Mouse (Mus musculus): ENCODE measurements at regions not wholly inside any gene's neighbourhood (a gene's known extent, or its start where the extent isn't known, plus 50 kb on each side); places are given as distances from the start of the nearest gene placed in this dataset.

- intact Hi-C loops (cut with DNase I) = no loop called here
- peak in 1 of 2 experiments; percentile 35 for DNase-seq (ENCODE audit: low spot score in 2 of 2)
Observed at GRCm38 (mm10) chr5:124953000-124953399, 50.0 kb upstream of the Rflna start.
